Mouse (Mus musculus): ENCODE measurements around the gene Cbx1. TPM values are rescaled to one million over a fixed set of nuclear protein-coding genes. Genes with fewer than 3 reads are reported as not detected.

The Cbx1 gene
- total and polyA plus RNA-seq, 2 experiments, result 9.7 to 16.0 TPM

DNA sequence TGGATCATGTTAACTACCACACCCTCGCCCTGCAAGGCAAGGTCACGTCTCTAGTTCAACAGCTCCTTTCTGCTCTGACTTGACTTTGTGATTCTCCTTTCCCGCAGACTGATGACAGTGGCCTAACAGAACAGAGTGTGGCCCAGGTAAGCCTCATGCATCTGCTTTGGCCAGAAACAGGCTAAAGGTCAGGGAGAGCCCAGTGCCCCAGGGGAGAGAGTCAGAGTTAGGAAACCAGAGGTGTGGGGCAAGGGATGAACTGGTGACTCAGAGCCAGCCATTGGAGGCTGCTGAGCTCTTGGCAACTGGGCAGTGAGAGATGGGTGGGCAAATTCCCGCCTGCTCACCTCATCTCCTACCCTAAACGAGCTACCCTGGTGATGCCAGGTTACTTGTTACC is 68.5 kb downstream of the Cbx1 start:
- WGBS, result 53% methylated on average over 5 of the region's 5 CpGs
- H3K9ac ChIP-seq (ENCODE audit: low read depth, low read length), result no peak overlapping the region
- H3K36me3 ChIP-seq (ENCODE audit: control insufficient read depth, insufficient read depth, low read length), result no peaks in the 10 kb centered on the region
- no peaks in the 10 kb centered on the region for H3K79me2 ChIP-seq (ENCODE audit: control insufficient read depth, insufficient read depth, low read length)
- H3K27ac ChIP-seq (replicated peaks; ENCODE audit: insufficient read depth, low read depth, low read length), result no peak overlapping the region
- DNase-seq (ENCODE audit: extremely low read depth, low read depth, low spot score), result peak; percentile 66
- no peak for TF ChIP-seq CTCF (IDR thresholded peaks at IDR 0.05; ENCODE audit: low read depth, low read length)
- no peak for TF ChIP-seq POLR2A (IDR thresholded peaks at IDR 0.05; ENCODE audit: extremely low read depth, insufficient read depth, low read length)
- no peaks in the 10 kb centered on the region for H3K27me3 ChIP-seq (ENCODE audit: control insufficient read depth, insufficient read depth, low read length)
- no peak overlapping the region for H3K4me3 ChIP-seq (ENCODE audit: insufficient read depth, low read depth, low read length)
- peaks cover 6% of the 10 kb centered on the region; the same call in 1 of the 2 replicates for H3K4me1 ChIP-seq (ENCODE audit: control insufficient read depth, insufficient read depth, low read length)

Other genes with a start within 250 kb of the Cbx1 start
- gene Snx11, start 11.6 kb upstream of the Cbx1 start, total RNA-seq (2014; rRNA removed), result 6.3 and 7.5 TPM in 2 replicates
- gene Snx11, start 11.6 kb upstream of the Cbx1 start, polyA plus RNA-seq (2012; rRNA removed), result 7.8 and 8.1 TPM in 2 replicates
- gene Nfe2l1, start 40.8 kb downstream of the Cbx1 start, total RNA-seq (2014; rRNA removed), result 41.3 and 45.0 TPM in 2 replicates
- gene Nfe2l1, start 40.8 kb downstream of the Cbx1 start, polyA plus RNA-seq (2012; rRNA removed), result 106 and 107 TPM in 2 replicates
- 17.2 and 20.7 TPM in 2 replicates for gene Copz2, start 60.7 kb downstream of the Cbx1 start, total RNA-seq (2014; rRNA removed)
- 43.5 and 48.2 TPM in 2 replicates for gene Copz2, start 60.7 kb downstream of the Cbx1 start, polyA plus RNA-seq (2012; rRNA removed)
- gene Cdk5rap3, start 127.4 kb downstream of the Cbx1 start, total RNA-seq (2014; rRNA removed), result 44.1 and 52.2 TPM in 2 replicates
- gene Cdk5rap3, start 127.4 kb downstream of the Cbx1 start, polyA plus RNA-seq (2012; rRNA removed), result 36.6 and 50.5 TPM in 2 replicates
- gene Prr15l, start 139.0 kb downstream of the Cbx1 start, total RNA-seq (2014; rRNA removed), result 0.34 and 0.46 TPM in 2 replicates
- gene Prr15l, start 139.0 kb downstream of the Cbx1 start, polyA plus RNA-seq (2012; rRNA removed), result 0.60 and 0.64 TPM in 2 replicates
- 113 and 126 TPM in 2 replicates for gene Pnpo, start 154.9 kb downstream of the Cbx1 start, total RNA-seq (2014; rRNA removed)
- gene Pnpo, start 154.9 kb downstream of the Cbx1 start, polyA plus RNA-seq (2012; rRNA removed), result 170 and 175 TPM in 2 replicates
- 0.28 and 0.54 TPM in 2 replicates for gene Sp2, start 193.8 kb downstream of the Cbx1 start, total RNA-seq (2014; rRNA removed)
- gene Sp2, start 193.8 kb downstream of the Cbx1 start, polyA plus RNA-seq (2012; rRNA removed), result 3.4 and 3.8 TPM in 2 replicates
- gene Sp6, start 224.3 kb downstream of the Cbx1 start, total RNA-seq (2014; rRNA removed), result under 0.01 and 0.09 TPM in 2 replicates
- gene Sp6, start 224.3 kb downstream of the Cbx1 start, polyA plus RNA-seq (2012; rRNA removed), result 0.04 and 0.05 TPM in 2 replicates
- 39.5 and 41.9 TPM in 2 replicates for gene Scrn2, start 240.8 kb downstream of the Cbx1 start, total RNA-seq (2014; rRNA removed)
- gene Scrn2, start 240.8 kb downstream of the Cbx1 start, polyA plus RNA-seq (2012; rRNA removed), result 56.6 and 58.3 TPM in 2 replicates